Mouse (Mus musculus): Measurements from ENCODE around the gene Gtf2h3. TPM values are rescaled to one million over a fixed set of nuclear protein-coding genes. Genes with fewer than 3 reads are reported as not detected.
"Not testable (repeated sequence)": the region's sequence is repeated elsewhere in the genome, so short reads cannot be mapped to it uniquely, and the experiment has no call there.

Gene Gtf2h3
- polyA plus RNA-seq, 1 experiment from 2014 or later, result 49.4 TPM

DNA sequence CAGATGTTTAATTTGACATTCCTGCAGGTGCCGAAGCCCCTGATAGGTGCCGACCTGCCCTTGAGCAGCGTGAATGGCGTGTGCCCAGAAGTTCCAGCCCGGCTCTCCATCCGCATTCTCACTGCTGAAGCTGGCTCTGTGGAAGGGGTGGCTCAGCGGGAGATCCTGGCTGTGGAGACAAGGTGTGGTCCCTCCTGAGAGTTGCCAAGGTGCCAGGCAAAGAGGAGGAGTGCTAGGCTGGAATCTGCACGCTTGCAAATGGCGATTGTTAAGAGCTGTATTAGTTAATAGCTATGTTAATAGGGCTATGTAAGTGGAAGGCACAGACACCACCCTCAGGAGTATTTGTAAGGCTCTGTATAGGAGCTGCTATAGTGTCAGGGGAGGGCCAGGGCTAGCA is 45.4 kb downstream of the Gtf2h3 start:
- ATAC-seq (ENCODE audit: low read depth), result no peak

DNA sequence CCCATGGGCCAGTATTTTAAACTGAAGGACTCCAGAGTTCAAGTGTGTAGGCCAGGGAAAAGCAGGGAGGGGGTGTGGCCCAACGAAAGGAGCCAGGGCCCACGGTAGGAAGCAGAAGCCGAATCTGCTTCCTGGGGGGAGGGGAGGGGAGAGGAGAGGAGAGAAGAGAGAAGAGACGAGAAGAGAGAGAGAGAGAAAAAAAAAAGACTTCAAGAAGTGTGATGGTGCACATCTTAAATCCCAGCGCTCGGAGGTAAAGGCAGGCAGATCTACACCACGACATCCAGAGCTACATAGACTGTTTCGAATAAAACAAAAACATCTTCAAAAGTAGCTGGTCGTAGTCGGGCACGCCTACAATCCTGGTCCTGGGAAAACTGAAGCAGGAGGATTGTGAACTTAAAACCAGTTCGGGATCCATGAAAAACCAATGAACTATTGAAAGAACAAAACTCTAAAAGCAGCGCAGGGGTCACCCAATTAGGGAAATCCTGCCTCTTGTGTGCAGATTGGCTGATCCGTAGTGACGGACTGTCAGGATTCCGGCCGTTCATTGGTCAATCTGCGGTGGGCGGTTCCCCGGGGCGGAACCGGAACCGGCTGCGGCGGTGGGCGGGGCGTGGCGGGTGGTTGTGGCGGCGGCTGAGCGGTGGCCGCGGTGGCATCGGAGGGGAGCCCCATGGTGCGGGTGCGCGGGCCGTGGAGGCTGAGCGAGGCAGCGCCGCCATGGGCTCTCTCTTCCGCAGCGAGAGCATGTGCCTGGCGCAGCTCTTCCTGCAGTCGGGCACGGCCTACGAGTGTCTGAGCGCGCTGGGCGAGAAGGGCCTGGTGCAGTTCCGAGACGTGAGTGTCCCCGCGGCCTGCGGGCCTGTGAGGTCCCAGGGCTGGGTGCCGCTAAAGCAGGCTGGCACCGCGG is 49.8 kb downstream of the Gtf2h3 start, which contains the start of gene Atp6v0a2:
TSS of gene Atp6v0a2 (plus strand) at position 129 of the 916 bp plus-strand sequence.
- peak; percentile 96 for ATAC-seq (ENCODE audit: low read depth)
- under 1% methylated on average over 58 of the region's 58 CpGs for WGBS
- H3K9ac ChIP-seq (replicated peaks; ENCODE audit: low read depth, low read length), result peak within 1 kb of the TSS; percentile 93

More for the DNA sequence above, 45.4 kb downstream of the Gtf2h3 start:
- Histone ChIP-seq H3K9me3 (ENCODE audit: control insufficient read depth, low read length) (no peaks in the 10 kb centered on the region), H3K9ac (replicated peaks; ENCODE audit: low read depth, low read length) (no peak overlapping the region), H3K27me3 (ENCODE audit: control insufficient read depth, insufficient read depth, low read length) (peaks cover 4% of the 10 kb centered on the region; the same call in 1 of the 2 replicates), H3K27ac (ENCODE audit: low read depth, low read length) (no peak overlapping the region), H3K4me3 (ENCODE audit: low read depth, low read length) (no peak overlapping the region), H3K36me3 (ENCODE audit: control insufficient read depth, insufficient read depth, low read length) (no peaks in the 10 kb centered on the region), H3K4me2 (ENCODE audit: low read depth, low read length) (no peak overlapping the region), H3K4me1 (ENCODE audit: control insufficient read depth, insufficient read depth, low read length) (peaks cover 5% of the 10 kb centered on the region)
- WGBS, result 93% methylated on average over 9 of the region's 9 CpGs

DNA sequence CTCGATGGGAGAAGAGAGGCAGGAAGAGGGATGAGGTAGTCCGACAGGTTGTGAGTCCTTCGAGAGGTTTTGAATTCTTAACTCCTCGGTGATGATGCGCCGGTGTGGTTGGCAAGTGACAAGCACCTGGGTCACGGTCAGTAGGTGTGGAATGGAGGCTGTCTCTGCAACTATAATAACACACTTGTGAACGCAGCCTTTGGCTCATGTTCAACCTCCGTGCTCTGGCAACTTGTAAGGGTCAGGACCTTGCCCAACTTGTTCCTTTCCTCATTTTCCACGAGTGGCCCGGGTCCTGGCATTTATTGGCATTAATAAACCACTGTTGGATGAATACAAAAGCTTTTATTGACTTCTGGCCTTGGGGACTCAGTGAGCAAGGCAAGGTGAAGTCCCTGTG is 50.7 kb downstream of the Gtf2h3 start:
- Histone ChIP-seq H3K9ac (replicated peaks; ENCODE audit: low read depth, low read length) (peak overlapping the region; percentile 93), H3K27ac (ENCODE audit: low read depth, low read length) (no peak overlapping the region; the same call in 1 of the 2 replicates), H3K36me3 (ENCODE audit: control insufficient read depth, insufficient read depth, low read length) (peaks cover 4% of the 10 kb centered on the region), H3K4me1 (ENCODE audit: control insufficient read depth, insufficient read depth, low read length) (peaks cover 13% of the 10 kb centered on the region), H3K4me3 (ENCODE audit: low read depth, low read length) (peak overlapping the region; percentile 93), H3K27me3 (ENCODE audit: control insufficient read depth, insufficient read depth, low read length) (peaks cover 4% of the 10 kb centered on the region; the same call in 1 of the 2 replicates), H3K4me2 (ENCODE audit: low read depth, low read length) (peak overlapping the region; percentile 94), H3K9me3 (ENCODE audit: control insufficient read depth, low read length) (no peaks in the 10 kb centered on the region)
- WGBS, result 25% methylated on average over 11 of the region's 11 CpGs
- ATAC-seq (ENCODE audit: low read depth), result no peak

More for the DNA sequence above, 49.8 kb downstream of the Gtf2h3 start, which contains the start of gene Atp6v0a2:
- Histone ChIP-seq H3K4me1 (ENCODE audit: control insufficient read depth, insufficient read depth, low read length) (peaks cover 13% of the 10 kb centered on the region), H3K4me3 (ENCODE audit: low read depth, low read length) (peak within 1 kb of the TSS; percentile 93), H3K9me3 (ENCODE audit: control insufficient read depth, low read length) (no peaks in the 10 kb centered on the region), H3K36me3 (ENCODE audit: control insufficient read depth, insufficient read depth, low read length) (no peaks in the 10 kb centered on the region), H3K27me3 (ENCODE audit: control insufficient read depth, insufficient read depth, low read length) (peaks cover 4% of the 10 kb centered on the region; the same call in 1 of the 2 replicates), H3K4me2 (ENCODE audit: low read depth, low read length) (peak within 1 kb of the TSS; percentile 94), H3K27ac (ENCODE audit: low read depth, low read length) (peak within 1 kb of the TSS; percentile 60)

DNA sequence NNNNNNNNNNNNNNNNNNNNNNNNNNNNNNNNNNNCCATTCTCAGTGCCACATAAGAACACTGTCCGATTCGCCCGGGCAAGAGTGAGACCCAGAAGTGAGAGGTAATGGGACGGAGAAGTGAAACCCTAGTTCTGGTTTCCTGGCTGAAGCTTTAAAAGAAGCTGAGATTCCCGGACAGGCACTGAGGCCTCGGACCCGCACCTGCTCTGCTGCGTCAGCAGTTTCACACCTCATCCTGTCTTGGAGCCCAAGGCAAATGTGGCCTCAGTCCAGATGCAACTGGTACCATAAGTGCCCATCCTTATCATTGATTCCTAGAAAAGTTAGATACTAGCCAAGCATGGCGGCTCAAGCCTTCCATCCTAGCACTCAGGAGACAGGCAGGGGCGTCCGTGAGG is 52.7 kb downstream of the Gtf2h3 start:
- peaks cover 13% of the 10 kb centered on the region for H3K4me1 ChIP-seq (ENCODE audit: control insufficient read depth, insufficient read depth, low read length)
- H3K9ac ChIP-seq (replicated peaks; ENCODE audit: low read depth, low read length), result no peak overlapping the region
- H3K36me3 ChIP-seq (ENCODE audit: control insufficient read depth, insufficient read depth, low read length), result peaks cover 20% of the 10 kb centered on the region
- H3K4me2 ChIP-seq (ENCODE audit: low read depth, low read length), result no peak overlapping the region
- H3K27me3 ChIP-seq (ENCODE audit: control insufficient read depth, insufficient read depth, low read length), result peaks cover 4% of the 10 kb centered on the region; the same call in 1 of the 2 replicates
- WGBS, result 94% methylated on average over 11 of the region's 11 CpGs
- H3K9me3 ChIP-seq (ENCODE audit: control insufficient read depth, low read length), result no peaks in the 10 kb centered on the region
- ATAC-seq (ENCODE audit: low read depth), result no peak
- no peak overlapping the region for H3K4me3 ChIP-seq (ENCODE audit: low read depth, low read length)
- no peak overlapping the region for H3K27ac ChIP-seq (ENCODE audit: low read depth, low read length)

DNA sequence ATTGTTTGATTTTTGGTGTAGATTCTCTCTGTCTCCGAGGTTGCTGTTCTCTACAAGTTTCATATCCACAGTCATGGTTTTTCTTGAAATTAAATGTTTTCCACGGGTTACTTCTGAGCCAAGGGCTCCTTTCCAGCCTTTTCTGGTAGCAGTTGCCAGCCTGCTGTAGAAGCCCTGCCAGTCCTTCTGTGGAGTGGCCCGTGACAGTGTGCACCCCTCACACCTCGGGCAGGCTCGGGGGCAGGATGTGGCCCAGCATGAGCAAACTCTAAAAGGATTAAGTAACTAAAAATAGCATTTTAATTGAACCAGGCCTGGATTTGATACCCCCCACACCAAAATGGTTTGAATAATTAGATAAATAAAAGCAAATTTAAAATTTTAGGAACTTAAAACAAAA is 53.5 kb downstream of the Gtf2h3 start:
- H3K4me1 ChIP-seq (ENCODE audit: control insufficient read depth, insufficient read depth, low read length), result peaks cover 13% of the 10 kb centered on the region
- H3K9me3 ChIP-seq (ENCODE audit: control insufficient read depth, low read length), result no peaks in the 10 kb centered on the region
- 90% methylated on average over 5 of the region's 5 CpGs for WGBS
- no peak overlapping the region for H3K4me3 ChIP-seq (ENCODE audit: low read depth, low read length)
- peaks cover 4% of the 10 kb centered on the region; the same call in 1 of the 2 replicates for H3K27me3 ChIP-seq (ENCODE audit: control insufficient read depth, insufficient read depth, low read length)
- peaks cover 28% of the 10 kb centered on the region for H3K36me3 ChIP-seq (ENCODE audit: control insufficient read depth, insufficient read depth, low read length)
- no peak for ATAC-seq (ENCODE audit: low read depth)
- H3K9ac ChIP-seq (replicated peaks; ENCODE audit: low read depth, low read length), result no peak overlapping the region
- H3K4me2 ChIP-seq (ENCODE audit: low read depth, low read length), result no peak overlapping the region
- H3K27ac ChIP-seq (ENCODE audit: low read depth, low read length), result no peak overlapping the region

DNA sequence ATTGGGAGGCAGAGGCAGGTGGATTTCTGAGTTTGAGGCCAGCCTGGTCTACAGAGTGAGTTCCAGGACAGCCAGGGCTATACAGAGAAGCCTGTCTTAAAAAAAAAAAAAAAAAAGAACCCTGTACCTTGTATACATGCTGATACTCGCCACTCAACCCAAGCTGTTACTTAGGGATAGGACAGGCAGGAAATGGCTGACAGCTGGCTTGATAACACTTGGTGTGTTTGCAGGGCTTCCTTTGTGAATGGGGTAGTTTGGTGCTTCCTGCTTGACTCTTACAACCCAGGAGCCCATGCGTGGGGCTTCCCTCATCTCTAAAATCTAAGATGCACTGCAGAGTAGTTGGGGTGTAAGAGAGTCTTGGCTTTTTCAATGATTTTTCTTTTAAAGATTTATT is 54.5 kb downstream of the Gtf2h3 start:
- Histone ChIP-seq H3K9ac (replicated peaks; ENCODE audit: low read depth, low read length) (no peak overlapping the region), H3K4me2 (ENCODE audit: low read depth, low read length) (no peak overlapping the region), H3K4me3 (ENCODE audit: low read depth, low read length) (no peak overlapping the region), H3K4me1 (ENCODE audit: control insufficient read depth, insufficient read depth, low read length) (peaks cover 8% of the 10 kb centered on the region), H3K27me3 (ENCODE audit: control insufficient read depth, insufficient read depth, low read length) (peaks cover 4% of the 10 kb centered on the region; the same call in 1 of the 2 replicates), H3K36me3 (ENCODE audit: control insufficient read depth, insufficient read depth, low read length) (peaks cover 35% of the 10 kb centered on the region), H3K27ac (ENCODE audit: low read depth, low read length) (no peak overlapping the region), H3K9me3 (ENCODE audit: control insufficient read depth, low read length) (no peaks in the 10 kb centered on the region)
- WGBS, result 98% methylated on average over 2 of the region's 2 CpGs
- no peak for ATAC-seq (ENCODE audit: low read depth)

DNA sequence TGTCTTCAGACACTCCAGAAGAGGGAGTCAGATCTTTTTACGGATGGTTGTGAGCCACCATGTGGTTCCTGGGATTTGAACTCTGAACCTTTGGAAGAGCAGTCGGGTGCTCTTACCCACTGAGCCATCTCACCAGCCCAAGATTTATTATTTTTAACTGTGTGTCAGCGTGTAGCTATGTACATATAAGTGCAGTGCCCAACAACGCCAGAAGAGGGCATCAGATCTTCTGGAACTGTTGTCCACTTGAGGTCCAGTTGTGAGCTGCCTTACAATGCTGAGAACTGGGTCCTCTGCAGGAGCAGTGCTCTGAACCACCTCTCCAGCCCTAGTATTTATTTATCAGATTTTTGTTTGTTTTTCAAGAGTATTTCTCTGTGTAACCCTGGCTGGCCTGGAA is 56.1 kb downstream of the Gtf2h3 start:
- not testable (repeated sequence) for H3K4me3 ChIP-seq (ENCODE audit: low read depth, low read length); H3K4me1 ChIP-seq (ENCODE audit: control insufficient read depth, insufficient read depth, low read length); H3K27ac ChIP-seq (ENCODE audit: low read depth, low read length); H3K9me3 ChIP-seq (ENCODE audit: control insufficient read depth, low read length); H3K27me3 ChIP-seq (ENCODE audit: control insufficient read depth, insufficient read depth, low read length); H3K9ac ChIP-seq (replicated peaks; ENCODE audit: low read depth, low read length); ATAC-seq (ENCODE audit: low read depth); H3K4me2 ChIP-seq (ENCODE audit: low read depth, low read length)
- peaks cover 51% of the 10 kb centered on the region for H3K36me3 ChIP-seq (ENCODE audit: control insufficient read depth, insufficient read depth, low read length)
- WGBS, result 79% methylated on average over 4 of the region's 4 CpGs

DNA sequence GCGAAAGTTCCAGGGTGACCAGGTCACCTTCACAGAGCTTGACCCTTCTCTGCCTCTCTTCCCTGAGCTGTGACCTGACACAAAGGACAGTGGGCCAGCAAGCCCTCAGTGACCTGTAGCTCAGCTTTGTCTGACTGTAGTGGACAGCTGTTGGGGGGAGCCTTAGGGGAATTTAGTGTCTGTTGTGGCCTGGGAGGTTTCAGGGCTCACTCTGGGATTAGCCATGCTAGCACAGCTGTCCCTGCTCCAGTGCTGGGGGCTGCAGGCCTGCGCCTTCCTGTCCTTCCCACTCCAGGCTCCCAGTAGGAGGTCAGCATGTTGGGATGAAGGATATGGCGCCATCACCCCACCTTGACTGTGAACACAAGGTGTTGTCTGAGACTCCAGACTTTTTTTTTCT is 57.2 kb downstream of the Gtf2h3 start:
- 96% methylated on average over 3 of the region's 3 CpGs for WGBS
- Histone ChIP-seq H3K4me2 (ENCODE audit: low read depth, low read length) (no peak overlapping the region), H3K9ac (replicated peaks; ENCODE audit: low read depth, low read length) (no peak overlapping the region), H3K27me3 (ENCODE audit: control insufficient read depth, insufficient read depth, low read length) (no peaks in the 10 kb centered on the region), H3K36me3 (ENCODE audit: control insufficient read depth, insufficient read depth, low read length) (peaks cover 55% of the 10 kb centered on the region), H3K4me3 (ENCODE audit: low read depth, low read length) (no peak overlapping the region), H3K27ac (ENCODE audit: low read depth, low read length) (no peak overlapping the region), H3K9me3 (ENCODE audit: control insufficient read depth, low read length) (no peaks in the 10 kb centered on the region), H3K4me1 (ENCODE audit: control insufficient read depth, insufficient read depth, low read length) (no peaks in the 10 kb centered on the region)
- ATAC-seq (ENCODE audit: low read depth), result no peak

DNA sequence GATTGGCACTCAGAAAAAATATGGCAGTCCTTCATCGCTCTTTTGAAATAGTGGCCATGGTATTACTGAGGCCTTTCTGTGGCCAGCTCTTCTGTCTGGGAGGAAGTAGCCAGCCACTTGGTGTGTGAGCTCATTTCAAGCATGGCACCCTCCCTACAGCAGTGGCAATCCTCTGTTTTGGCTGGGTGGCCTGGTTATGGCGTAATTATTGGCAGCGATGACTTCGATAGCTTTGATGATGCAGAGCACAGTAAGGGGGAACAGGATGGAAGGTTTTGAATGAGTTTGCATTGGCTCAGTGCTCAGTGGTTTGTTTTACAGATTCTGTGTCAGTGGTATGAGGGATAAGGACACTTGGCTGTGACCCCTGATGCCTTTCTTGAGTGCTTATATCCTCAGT is 57.8 kb downstream of the Gtf2h3 start:
- Histone ChIP-seq H3K9me3 (ENCODE audit: control insufficient read depth, low read length) (no peaks in the 10 kb centered on the region), H3K27me3 (ENCODE audit: control insufficient read depth, insufficient read depth, low read length) (no peaks in the 10 kb centered on the region), H3K4me2 (ENCODE audit: low read depth, low read length) (no peak overlapping the region), H3K36me3 (ENCODE audit: control insufficient read depth, insufficient read depth, low read length) (peaks cover 60% of the 10 kb centered on the region), H3K4me3 (ENCODE audit: low read depth, low read length) (no peak overlapping the region), H3K27ac (ENCODE audit: low read depth, low read length) (no peak overlapping the region), H3K4me1 (ENCODE audit: control insufficient read depth, insufficient read depth, low read length) (no peaks in the 10 kb centered on the region), H3K9ac (replicated peaks; ENCODE audit: low read depth, low read length) (no peak overlapping the region)
- no peak for ATAC-seq (ENCODE audit: low read depth)
- WGBS, result over 99% methylated on average over 4 of the region's 4 CpGs
